18 mouse cellular contexts compared by ENCODE assay signal in genomic region chr7:6797408-6797807, GRCm38 (mm10).
DNase-seq lines count a peak whose midpoint lies in the region; ATAC-seq lines count a peak whose summit lies in the region.
"Had no signal": no experiment of that assay in that cellular context is flagged by ENCODE, and none has a peak within 500 bp of the region (broad histone marks: within the 10 kb centered on the region; RNA-seq: fewer than 3 reads in every experiment).

No protein-coding gene starts in this region.

- DNase-seq in heart, embryonic 10.5 days (ENCODE audit: low spot score): peak; percentile 80
- DNase-seq in heart, postnatal 36 days: no peak
- DNase-seq in hindbrain, embryonic 10.5 days (ENCODE audit: low spot score): no peak
- no peak for DNase-seq in hindbrain, embryonic 14.5 days (ENCODE audit: low spot score)
- peak; percentile 3 for DNase-seq in ovary, adult 18-20 months (ENCODE audit: low spot score)
- no peak for DNase-seq in ovary, postnatal 14 days (ENCODE audit: low spot score)
- DNase-seq in retina, embryonic 14.5 days (ENCODE audit: low spot score): no peak
- DNase-seq: adrenal gland, adult 2 months; cerebellum, adult 8-10 months; gastrocnemius, postnatal 25 days; kidney, postnatal 14 days; liver, embryonic 13.5 days had no signal

- peaks cover 46% of the 10 kb centered on the region for H3K4me1 ChIP-seq in heart, embryonic 10.5 days
- H3K4me1 ChIP-seq in hindbrain, embryonic 10.5 days (replicated peaks): no peaks in the 10 kb centered on the region
- no peaks in the 10 kb centered on the region for H3K4me1 ChIP-seq in hindbrain, embryonic 14.5 days (replicated peaks; ENCODE audit: control insufficient read depth, insufficient read depth, low read length)
- peaks cover 15% of the 10 kb centered on the region for H3K4me1 ChIP-seq in stomach, embryonic 16.5 days (ENCODE audit: control insufficient read depth, insufficient read depth, low read length)
- H3K4me1 ChIP-seq: forebrain, embryonic 15.5 days; midbrain, embryonic 10.5 days had no signal

- no peaks in the 10 kb centered on the region for H3K27me3 ChIP-seq in heart, embryonic 10.5 days (ENCODE audit: insufficient read depth, poor library complexity, severe bottlenecking)
- no peaks in the 10 kb centered on the region for H3K27me3 ChIP-seq in hindbrain, embryonic 10.5 days (ENCODE audit: insufficient read depth, poor library complexity, severe bottlenecking)
- H3K27me3 ChIP-seq in hindbrain, embryonic 14.5 days (ENCODE audit: control insufficient read depth, insufficient read depth, low read length): no peaks in the 10 kb centered on the region
- H3K27me3 ChIP-seq in stomach, embryonic 16.5 days (ENCODE audit: control insufficient read depth, insufficient read depth, low read length): no peaks in the 10 kb centered on the region
- H3K27me3 ChIP-seq: forebrain, embryonic 15.5 days; liver, embryonic 13.5 days; lung, embryonic 15.5 days had no signal

- H3K9ac ChIP-seq in hindbrain, embryonic 14.5 days: no peak overlapping the region
- no peak overlapping the region for H3K9ac ChIP-seq in stomach, embryonic 16.5 days (ENCODE audit: low read length)
- H3K9ac ChIP-seq: forebrain, embryonic 15.5 days; liver, embryonic 13.5 days; lung, embryonic 15.5 days had no signal

- 20% methylated on average over 2 of the region's 2 CpGs for WGBS in heart, embryonic 10.5 days
- WGBS in hindbrain, embryonic 10.5 days: 64% methylated on average over 2 of the region's 2 CpGs
- WGBS in hindbrain, embryonic 14.5 days: 72% methylated on average over 2 of the region's 2 CpGs
- WGBS in stomach, embryonic 16.5 days: 63% methylated on average over 2 of the region's 2 CpGs

- peak overlapping the region; percentile 78 for H3K27ac ChIP-seq in heart, embryonic 10.5 days
- H3K27ac ChIP-seq in hindbrain, embryonic 10.5 days: 0 out of 2 replicates have a peak overlapping the region, but pooled peaks have one; percentile 3
- no peak overlapping the region for H3K27ac ChIP-seq in hindbrain, embryonic 14.5 days
- peak overlapping the region; percentile 38 for H3K27ac ChIP-seq in stomach, embryonic 16.5 days (ENCODE audit: low read length)
- H3K27ac ChIP-seq: forebrain, embryonic 15.5 days; left cerebral cortex, adult 2 months; liver, embryonic 13.5 days; lung, embryonic 15.5 days; macrophage; midbrain, embryonic 10.5 days had no signal

- no peak overlapping the region for H3K4me3 ChIP-seq in heart, embryonic 10.5 days
- H3K4me3 ChIP-seq in hindbrain, embryonic 10.5 days: no peak overlapping the region
- H3K4me3 ChIP-seq in hindbrain, embryonic 14.5 days (replicated peaks; ENCODE audit: low read length): no peak overlapping the region
- no peak overlapping the region for H3K4me3 ChIP-seq in stomach, embryonic 16.5 days (replicated peaks; ENCODE audit: low read length)
- H3K4me3 ChIP-seq: forebrain, embryonic 15.5 days; left cerebral cortex, adult 2 months; liver, embryonic 13.5 days; lung, embryonic 15.5 days; midbrain, embryonic 10.5 days had no signal

- H3K36me3 ChIP-seq in heart, embryonic 10.5 days: no peaks in the 10 kb centered on the region
- H3K36me3 ChIP-seq in hindbrain, embryonic 10.5 days: no peaks in the 10 kb centered on the region
- no peaks in the 10 kb centered on the region for H3K36me3 ChIP-seq in hindbrain, embryonic 14.5 days (replicated peaks; ENCODE audit: control insufficient read depth, insufficient read depth)
- no peaks in the 10 kb centered on the region for H3K36me3 ChIP-seq in stomach, embryonic 16.5 days (ENCODE audit: control insufficient read depth, insufficient read depth, low read length)
- H3K36me3 ChIP-seq: forebrain, embryonic 15.5 days; liver, embryonic 13.5 days; lung, embryonic 15.5 days; midbrain, embryonic 10.5 days had no signal

- no peaks in the 10 kb centered on the region for H3K9me3 ChIP-seq in heart, embryonic 10.5 days
- H3K9me3 ChIP-seq in hindbrain, embryonic 10.5 days: no peaks in the 10 kb centered on the region
- no peaks in the 10 kb centered on the region for H3K9me3 ChIP-seq in hindbrain, embryonic 14.5 days (ENCODE audit: control insufficient read depth, low read length)
- no peaks in the 10 kb centered on the region for H3K9me3 ChIP-seq in stomach, embryonic 16.5 days (replicated peaks; ENCODE audit: control insufficient read depth, low read length)
- H3K9me3 ChIP-seq: forebrain, embryonic 15.5 days; liver, embryonic 13.5 days; lung, embryonic 15.5 days; midbrain, embryonic 10.5 days had no signal

- no peak for ATAC-seq in hindbrain, embryonic 14.5 days (ENCODE audit: low FRiP score)
- peak; percentile 80 for ATAC-seq in stomach, embryonic 16.5 days (ENCODE audit: insufficient read depth, low FRiP score)
- ATAC-seq: forebrain, embryonic 15.5 days had no signal

- H3K4me2 ChIP-seq in hindbrain, embryonic 14.5 days (replicated peaks): no peak overlapping the region
- no peak overlapping the region for H3K4me2 ChIP-seq in stomach, embryonic 16.5 days (ENCODE audit: low read depth, low read length)
- H3K4me2 ChIP-seq: forebrain, embryonic 15.5 days; liver, embryonic 13.5 days; lung, embryonic 15.5 days had no signal

- intact Hi-C loops in heart, postnatal 36 days (cut with DNase I): no loop called here

Comparison
In these comparisons a context has a peak if more than half of its experiments do, and no peak if none do; other contexts are left out.
1. DNase-seq: peak in heart, embryonic 10.5 days (single experiment) and ovary, adult 18-20 months (single experiment); none in heart, postnatal 36 days (0 of 2), hindbrain, embryonic 10.5 days (single experiment), hindbrain, embryonic 14.5 days (single experiment), ovary, postnatal 14 days (single experiment) and retina, embryonic 14.5 days (single experiment).